Mouse (Mus musculus): ENCODE measurements around the gene Surf6. TPM values are rescaled to one million over a fixed set of nuclear protein-coding genes. Genes with fewer than 3 reads are reported as not detected.
A peak's percentile ranks its signal among the peaks of the same experiment; 100 is the strongest.
"Not testable (repeated sequence)": the region's sequence is repeated elsewhere in the genome, so short reads cannot be mapped to it uniquely, and the experiment has no call there.

Gene Surf6
- polyA plus RNA-seq, 1 experiment from 2014 or later: 25.0 TPM

GRCm38 (mm10) chr2:26910124-26910993 lies 7.7 kb upstream of the Surf6 start, which contains the start of the genes Med22 and Rpl7a:
Med22 (minus strand) TSS chr2:26910677.
Rpl7a (plus strand) TSS chr2:26910764.
- Histone ChIP-seq H3K4me3 (peak within 1 kb of the TSS; percentile 90), H3K9ac (peak within 1 kb of the TSS; percentile 98), H3K4me1 (peaks cover 49% of the 10 kb centered on the region), H3K9me3 (replicated peaks) (no peaks in the 10 kb centered on the region), H3K27me3 (no peaks in the 10 kb centered on the region), H3K27ac (peak within 1 kb of the TSS; percentile 95), H3K36me3 (ENCODE audit: poor library complexity, severe bottlenecking) (peaks cover 68% of the 10 kb centered on the region), H3K4me2 (peak within 1 kb of the TSS; percentile 100)
- WGBS: under 1% methylated on average over 71 of the region's 74 CpGs
- ATAC-seq: peak; percentile 92

- H3K4me3 ChIP-seq: peak overlapping the region; percentile 90
- no peak for ATAC-seq
- peak overlapping the region; percentile 90 for H3K9ac ChIP-seq
- peaks cover 73% of the 10 kb centered on the region for H3K36me3 ChIP-seq (ENCODE audit: poor library complexity, severe bottlenecking)
- H3K27ac ChIP-seq: peak overlapping the region; percentile 95
- peaks cover 42% of the 10 kb centered on the region for H3K4me1 ChIP-seq
- H3K4me2 ChIP-seq: peak overlapping the region; percentile 86
- H3K27me3 ChIP-seq: no peaks in the 10 kb centered on the region
- no peaks in the 10 kb centered on the region for H3K9me3 ChIP-seq (replicated peaks)
Observed at GRCm38 (mm10) chr2:26909387-26909784, 6.7 kb upstream of the Surf6 start.

GRCm38 (mm10) chr2:26908710-26909386 lies 6.2 kb upstream of the Surf6 start:
- Histone ChIP-seq H3K27ac (no peak overlapping the region), H3K4me3 (peak overlapping the region; percentile 90), H3K9me3 (replicated peaks) (no peaks in the 10 kb centered on the region), H3K9ac (peak overlapping the region; percentile 90), H3K36me3 (ENCODE audit: poor library complexity, severe bottlenecking) (peaks cover 70% of the 10 kb centered on the region), H3K4me1 (peaks cover 46% of the 10 kb centered on the region), H3K27me3 (no peaks in the 10 kb centered on the region), H3K4me2 (peak overlapping the region; percentile 86)
- ATAC-seq: no peak
- 90% methylated on average over 18 of the region's 18 CpGs for WGBS

GRCm38 (mm10) chr2:26907109-26907508 lies 4.4 kb upstream of the Surf6 start:
- no peaks in the 10 kb centered on the region for H3K9me3 ChIP-seq (replicated peaks)
- H3K4me1 ChIP-seq: peaks cover 46% of the 10 kb centered on the region
- no peak overlapping the region for H3K4me2 ChIP-seq
- 61% methylated on average over 4 of the region's 4 CpGs for WGBS
- H3K27ac ChIP-seq: no peak overlapping the region
- H3K36me3 ChIP-seq (ENCODE audit: poor library complexity, severe bottlenecking): peaks cover 53% of the 10 kb centered on the region
- H3K4me3 ChIP-seq: no peak overlapping the region
- H3K27me3 ChIP-seq: no peaks in the 10 kb centered on the region
- H3K9ac ChIP-seq: no peak overlapping the region
- no peak for ATAC-seq

GRCm38 (mm10) chr2:26906431-26906830 lies 3.8 kb upstream of the Surf6 start:
- no peaks in the 10 kb centered on the region for H3K9me3 ChIP-seq (replicated peaks)
- no peak overlapping the region for H3K9ac ChIP-seq
- H3K4me1 ChIP-seq: peaks cover 46% of the 10 kb centered on the region
- 93% methylated on average over 3 of the region's 3 CpGs for WGBS
- H3K4me3 ChIP-seq: no peak overlapping the region
- H3K36me3 ChIP-seq (ENCODE audit: poor library complexity, severe bottlenecking): peaks cover 47% of the 10 kb centered on the region
- no peaks in the 10 kb centered on the region for H3K27me3 ChIP-seq
- H3K27ac ChIP-seq: no peak overlapping the region
- no peak for ATAC-seq
- no peak overlapping the region for H3K4me2 ChIP-seq

- Histone ChIP-seq H3K36me3 (ENCODE audit: poor library complexity, severe bottlenecking) (peaks cover 46% of the 10 kb centered on the region), H3K4me1 (peaks cover 50% of the 10 kb centered on the region), H3K4me2 (no peak overlapping the region), H3K9ac (no peak overlapping the region), H3K27ac (no peak overlapping the region), H3K9me3 (replicated peaks) (no peaks in the 10 kb centered on the region), H3K27me3 (no peaks in the 10 kb centered on the region), H3K4me3 (no peak overlapping the region)
- ATAC-seq: no peak
- 89% methylated on average over 2 of the region's 2 CpGs for WGBS
Observed at GRCm38 (mm10) chr2:26905936-26906335, 3.3 kb upstream of the Surf6 start.

- 13% methylated on average over 7 of the region's 7 CpGs for WGBS
- peak overlapping the region; percentile 92 for H3K27ac ChIP-seq
- no peaks in the 10 kb centered on the region for H3K9me3 ChIP-seq (replicated peaks)
- peak overlapping the region; percentile 68 for H3K4me3 ChIP-seq
- peaks cover 37% of the 10 kb centered on the region for H3K4me1 ChIP-seq
- H3K36me3 ChIP-seq (ENCODE audit: poor library complexity, severe bottlenecking): peaks cover 65% of the 10 kb centered on the region
- peak overlapping the region; percentile 73 for H3K9ac ChIP-seq
- ATAC-seq: no peak
- H3K4me2 ChIP-seq: peak overlapping the region; percentile 73
- no peaks in the 10 kb centered on the region for H3K27me3 ChIP-seq
Observed at GRCm38 (mm10) chr2:26903311-26903710, 632 bp upstream of the Surf6 start.

- H3K27ac ChIP-seq: no peak overlapping the region
- H3K36me3 ChIP-seq (ENCODE audit: poor library complexity, severe bottlenecking): peaks cover 65% of the 10 kb centered on the region
- no peaks in the 10 kb centered on the region for H3K27me3 ChIP-seq
- no peak for ATAC-seq
- peaks cover 29% of the 10 kb centered on the region for H3K4me1 ChIP-seq
- H3K9ac ChIP-seq: peak overlapping the region; percentile 73
- H3K9me3 ChIP-seq (replicated peaks): no peaks in the 10 kb centered on the region
- 10% methylated on average over 7 of the region's 7 CpGs for WGBS
- peak overlapping the region; percentile 73 for H3K4me2 ChIP-seq
- peak overlapping the region; percentile 68 for H3K4me3 ChIP-seq
Observed at GRCm38 (mm10) chr2:26901834-26902400, 762 bp downstream of the Surf6 start.

GRCm38 (mm10) chr2:26900731-26901130 lies 1.9 kb downstream of the Surf6 start:
- no peaks in the 10 kb centered on the region for H3K9me3 ChIP-seq (replicated peaks)
- H3K27ac ChIP-seq: no peak overlapping the region
- 0 out of 2 replicates have a peak overlapping the region, but pooled peaks have one; percentile 73 for H3K4me2 ChIP-seq
- peaks cover 65% of the 10 kb centered on the region for H3K36me3 ChIP-seq (ENCODE audit: poor library complexity, severe bottlenecking)
- no peak for ATAC-seq
- 86% methylated on average over 1 of the region's 1 CpGs for WGBS
- H3K4me1 ChIP-seq: peaks cover 29% of the 10 kb centered on the region
- no peak overlapping the region for H3K9ac ChIP-seq
- H3K4me3 ChIP-seq: no peak overlapping the region
- H3K27me3 ChIP-seq: no peaks in the 10 kb centered on the region

GRCm38 (mm10) chr2:26895898-26896297 lies 6.8 kb downstream of the Surf6 start:
- no peak overlapping the region for H3K27ac ChIP-seq
- WGBS: 92% methylated on average over 4 of the region's 4 CpGs
- no peaks in the 10 kb centered on the region for H3K27me3 ChIP-seq
- H3K4me2 ChIP-seq: no peak overlapping the region
- H3K9ac ChIP-seq: no peak overlapping the region
- H3K4me1 ChIP-seq: peaks cover 4% of the 10 kb centered on the region; the same call in 1 of the 2 replicates
- H3K9me3 ChIP-seq (replicated peaks): no peaks in the 10 kb centered on the region
- peaks cover 93% of the 10 kb centered on the region for H3K36me3 ChIP-seq (ENCODE audit: poor library complexity, severe bottlenecking)
- H3K4me3 ChIP-seq: no peak overlapping the region
- no peak for ATAC-seq

- H3K4me2 ChIP-seq; H3K4me1 ChIP-seq; ATAC-seq; H3K9ac ChIP-seq; H3K4me3 ChIP-seq; H3K27ac ChIP-seq; H3K27me3 ChIP-seq; H3K9me3 ChIP-seq (replicated peaks): not testable (repeated sequence)
- 44% methylated on average over 3 of the region's 4 CpGs for WGBS
- peaks cover 36% of the 10 kb centered on the region for H3K36me3 ChIP-seq (ENCODE audit: poor library complexity, severe bottlenecking)
Observed at GRCm38 (mm10) chr2:26886170-26886569, 16.5 kb downstream of the Surf6 start.

- not testable (repeated sequence) for H3K4me2 ChIP-seq; H3K27me3 ChIP-seq; H3K9ac ChIP-seq; H3K4me1 ChIP-seq; H3K4me3 ChIP-seq; ATAC-seq; H3K27ac ChIP-seq; H3K9me3 ChIP-seq (replicated peaks)
- WGBS: 64% methylated on average over 2 of the region's 2 CpGs
- peaks cover 30% of the 10 kb centered on the region for H3K36me3 ChIP-seq (ENCODE audit: poor library complexity, severe bottlenecking)
Observed at GRCm38 (mm10) chr2:26885541-26885940, 17.1 kb downstream of the Surf6 start.
